In the genomic region with DNA sequence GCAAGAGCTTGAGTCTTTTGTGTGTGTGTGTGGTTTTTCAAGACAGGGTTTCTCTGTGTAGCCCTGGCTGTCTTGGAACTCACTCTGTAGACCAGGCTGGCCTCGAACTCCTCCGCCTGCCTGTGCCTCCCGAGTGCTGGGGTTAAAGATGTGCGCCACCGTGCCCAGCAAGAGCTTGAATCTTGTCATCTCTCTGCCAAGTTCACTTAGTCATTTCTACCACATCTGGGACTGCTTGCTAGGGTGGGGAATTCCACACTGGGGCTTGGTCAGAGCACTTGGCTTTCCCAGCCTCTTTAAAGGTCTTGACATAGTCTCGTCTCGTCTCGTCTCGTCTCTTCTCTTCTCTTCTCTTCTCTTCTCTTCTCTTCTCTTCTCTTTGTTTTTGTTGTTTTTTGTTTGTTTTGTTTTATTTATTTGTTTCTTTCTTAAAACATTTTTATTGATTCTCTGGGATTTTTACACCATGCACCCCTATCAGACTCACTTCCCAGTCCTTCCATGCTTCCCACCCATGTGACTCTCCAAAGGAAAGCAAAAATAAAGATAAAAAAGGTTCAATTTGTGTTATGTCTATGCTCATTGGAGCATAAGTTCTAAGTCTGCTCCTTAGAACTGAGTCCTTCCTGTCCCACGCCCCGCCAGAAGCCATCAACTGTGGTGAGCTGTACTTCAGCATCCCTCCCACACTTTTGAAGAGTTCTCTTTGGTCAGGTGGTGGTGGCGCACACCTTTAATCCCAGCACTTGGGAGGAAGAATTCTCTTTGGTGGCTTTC, we compare ENCODE assay signal across 12 mouse cellular contexts. TPM values are rescaled to one million over a fixed set of nuclear protein-coding genes. Genes with fewer than 3 reads are reported as not detected.
DNase-seq lines count a peak whose midpoint lies in the region; ATAC-seq lines count a peak whose summit lies in the region.
"Had no signal": no experiment of that assay in that cellular context is flagged by ENCODE, and none has a peak within 500 bp of the region (broad histone marks: within the 10 kb centered on the region; RNA-seq: fewer than 3 reads in every experiment).

No protein-coding gene starts in this region.

- peak; percentile 35 for ATAC-seq in CD4-positive, CD25-positive, alpha-beta regulatory T cell, adult 4 months
- peak; percentile 32 for ATAC-seq in erythroid progenitor cell, adult 5-6 weeks (replicated peaks; ENCODE audit: low FRiP score, poor library complexity, severe bottlenecking)
- ATAC-seq: forebrain, embryonic 13.5 days; midbrain, embryonic 16.5 days had no signal

- DNase-seq in adrenal gland, adult 2 months: peak; percentile 31
- DNase-seq in adrenal gland, postnatal 25 days: no peak
- peak; percentile 36 to 41 for DNase-seq in spleen, adult 18-20 months
- DNase-seq in yolk sac, embryonic 10.5 days (ENCODE audit: low spot score): no peak
- DNase-seq in layer of hippocampus, adult 9-11 months: no peak
- no peak for DNase-seq in layer of hippocampus, adult 11-12 months (ENCODE audit: low spot score)
- DNase-seq: lung, embryonic 14.5 days; retina, postnatal 1 day had no signal

RNA-seq across cellular contexts. Expression of a gene that starts 19.1 kb away (rescaled TPM):
- total RNA-seq in adrenal gland, adult 2 months (2021): 1 to 10 TPM; 6.6 to 8.2 TPM
- 3.6 and 3.7 TPM in 2 replicates for polyA plus RNA-seq in adrenal gland, adult 2 months (2012; rRNA removed)
- 4.6 and 6.4 TPM in 2 replicates for total RNA-seq in adrenal gland, postnatal 25 days (2021)
- 10 to 100 TPM; 31.2 to 45.1 TPM for polyA plus RNA-seq in CD4-positive, CD25-positive, alpha-beta regulatory T cell, adult 4 months (2017; shearing (Covaris generic))
- total RNA-seq in erythroid progenitor cell, adult 5-6 weeks (2015; ENCODE audit: low replicate concordance): 84.3 and 115 TPM in 2 replicates
- total RNA-seq in erythroid progenitor cell, adult 5-6 weeks (2017; ENCODE audit: low replicate concordance): 293 and 328 TPM in 2 replicates

RNA-seq across cellular contexts. Expression of a gene that starts 21.3 kb away (rescaled TPM):
- total RNA-seq in adrenal gland, adult 2 months (2021): 10 to 100 TPM; 19.5 to 19.8 TPM
- 19.1 and 20.6 TPM in 2 replicates for polyA plus RNA-seq in adrenal gland, adult 2 months (2012; rRNA removed)
- 26.8 and 27.8 TPM in 2 replicates for total RNA-seq in adrenal gland, postnatal 25 days (2021)
- 10 to 100 TPM; 16.5 to 17.6 TPM for polyA plus RNA-seq in CD4-positive, CD25-positive, alpha-beta regulatory T cell, adult 4 months (2017; shearing (Covaris generic))
- 5.4 and 6.5 TPM in 2 replicates for total RNA-seq in erythroid progenitor cell, adult 5-6 weeks (2015; ENCODE audit: low replicate concordance)
- total RNA-seq in erythroid progenitor cell, adult 5-6 weeks (2017; ENCODE audit: low replicate concordance): 4.6 TPM in 1 of 2 replicates, not detected in the other

RNA-seq across cellular contexts. Expression of a gene that starts 21.7 kb away (rescaled TPM):
- total RNA-seq in adrenal gland, adult 2 months (2021): 10 to 100 TPM; 38.1 to 53.1 TPM
- 26.9 and 29.6 TPM in 2 replicates for polyA plus RNA-seq in adrenal gland, adult 2 months (2012; rRNA removed)
- 43.9 and 52.5 TPM in 2 replicates for total RNA-seq in adrenal gland, postnatal 25 days (2021)
- 1 to 10 TPM; 8.1 to 9.2 TPM for polyA plus RNA-seq in CD4-positive, CD25-positive, alpha-beta regulatory T cell, adult 4 months (2017; shearing (Covaris generic))
- total RNA-seq in erythroid progenitor cell, adult 5-6 weeks (2015; ENCODE audit: low replicate concordance): 1.3 and 4.3 TPM in 2 replicates
- 3.3 and 4.9 TPM in 2 replicates for total RNA-seq in erythroid progenitor cell, adult 5-6 weeks (2017; ENCODE audit: low replicate concordance)

RNA-seq across cellular contexts. Expression of a gene that starts 31.3 kb away (rescaled TPM):
- total RNA-seq in adrenal gland, adult 2 months (2021): 10 to 100 TPM; 49.7 to 65.2 TPM
- 156 and 162 TPM in 2 replicates for polyA plus RNA-seq in adrenal gland, adult 2 months (2012; rRNA removed)
- 30.5 and 46.6 TPM in 2 replicates for total RNA-seq in adrenal gland, postnatal 25 days (2021)
- polyA plus RNA-seq in CD4-positive, CD25-positive, alpha-beta regulatory T cell, adult 4 months (2017; shearing (Covaris generic)): 1,000 to 10,000 TPM in 1 of 2 experiments, 100 to 1,000 TPM in 1; 829 to 1,151 TPM
- 109 and 146 TPM in 2 replicates for total RNA-seq in erythroid progenitor cell, adult 5-6 weeks (2015; ENCODE audit: low replicate concordance)
- total RNA-seq in erythroid progenitor cell, adult 5-6 weeks (2017; ENCODE audit: low replicate concordance): 93.4 and 104 TPM in 2 replicates

RNA-seq across cellular contexts. Expression of a gene that starts 31.7 kb away (rescaled TPM):
- total RNA-seq in adrenal gland, adult 2 months (2021): 10 to 100 TPM; 83.5 to 86.8 TPM
- 66.0 and 78.9 TPM in 2 replicates for polyA plus RNA-seq in adrenal gland, adult 2 months (2012; rRNA removed)
- 99.5 and 116 TPM in 2 replicates for total RNA-seq in adrenal gland, postnatal 25 days (2021)
- polyA plus RNA-seq in CD4-positive, CD25-positive, alpha-beta regulatory T cell, adult 4 months (2017; shearing (Covaris generic)): 100 to 1,000 TPM; 122 to 174 TPM
- 26.3 and 36.9 TPM in 2 replicates for total RNA-seq in erythroid progenitor cell, adult 5-6 weeks (2015; ENCODE audit: low replicate concordance)
- 120 and 139 TPM in 2 replicates for total RNA-seq in erythroid progenitor cell, adult 5-6 weeks (2017; ENCODE audit: low replicate concordance)

Comparison
In these comparisons a context has a peak if more than half of its experiments do, and no peak if none do; other contexts are left out.
1. DNase-seq: peak in adrenal gland, adult 2 months (single experiment) and spleen, adult 18-20 months (2 of 2); none in adrenal gland, postnatal 25 days (single experiment), yolk sac, embryonic 10.5 days (single experiment), layer of hippocampus, adult 9-11 months (single experiment) and layer of hippocampus, adult 11-12 months (single experiment).
2. RNA of a gene that starts 19.1 kb away (total RNA-seq): 84.3 to 328 TPM in erythroid progenitor cell, adult 5-6 weeks; 6.6 to 8.2 TPM in adrenal gland, adult 2 months and 4.6 to 6.4 TPM in adrenal gland, postnatal 25 days; every median in the first group is over 4 times any median in the second.